Mouse (Mus musculus): Measurements from ENCODE around the gene Cfap100.

The Cfap100 gene

DNA sequence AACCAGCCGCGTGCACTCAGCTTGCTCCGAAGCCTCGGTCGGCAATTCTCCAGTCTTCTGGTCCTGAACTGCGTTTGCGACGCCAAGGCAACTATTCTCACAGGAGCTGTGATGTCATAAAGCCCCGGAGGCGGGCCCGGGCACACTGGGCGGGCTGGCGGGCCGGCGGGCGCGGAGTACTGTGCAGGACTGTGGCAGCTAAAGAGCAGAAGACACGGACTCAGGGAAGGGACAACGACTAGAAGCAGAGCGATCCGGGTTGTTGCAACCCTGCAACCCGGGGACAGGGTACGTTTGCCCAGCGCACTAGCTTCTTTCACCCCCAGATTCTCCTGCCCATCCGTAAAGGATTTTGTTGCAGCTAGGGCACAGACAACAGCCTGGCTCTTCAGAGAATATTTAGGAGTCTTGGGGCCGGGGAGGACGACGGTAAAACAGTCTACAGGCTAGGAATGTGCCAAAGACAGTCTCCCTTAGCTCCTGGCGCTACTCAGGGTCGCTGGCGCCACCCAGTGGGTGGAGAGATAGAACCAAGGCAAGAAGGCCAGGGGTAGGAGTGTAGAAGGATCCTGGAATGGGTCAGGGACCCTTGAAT lies at the start of gene Cfap100:
Gene Cfap100 (minus strand): TSS at position 418 of the 595 bp plus-strand sequence.
- DNase-seq: peak; percentile 76 to 78

DNA sequence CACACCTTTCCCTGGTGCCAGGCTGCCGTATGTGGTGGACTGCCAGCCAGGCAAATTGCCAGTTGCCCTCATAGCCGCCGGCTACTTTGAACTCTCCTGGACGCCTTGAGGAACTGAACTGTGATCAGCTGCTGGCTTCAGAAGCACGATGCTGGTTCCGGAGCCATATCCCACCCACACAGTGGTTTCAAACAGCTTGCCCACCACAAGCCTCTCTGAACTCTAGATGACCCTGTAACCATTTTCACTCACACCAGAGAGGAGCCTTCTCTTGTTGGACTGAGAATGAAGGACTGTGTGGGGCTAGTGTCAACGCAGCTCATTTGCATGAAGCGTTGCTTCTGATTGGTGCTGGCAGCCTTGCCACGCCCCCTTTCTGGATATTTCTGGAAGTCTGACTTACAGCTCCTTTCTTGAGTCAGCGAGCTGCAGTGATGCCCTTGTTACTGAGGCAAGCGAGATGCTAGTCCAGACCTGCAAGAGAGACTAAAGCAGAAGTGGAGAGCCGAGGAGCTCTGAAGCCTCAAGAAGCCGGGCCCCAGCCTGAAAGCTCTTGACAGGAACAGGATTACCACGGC lies 48.4 kb upstream of the Cfap100 start:
- DNase-seq: peak; percentile 39 to 40

DNA sequence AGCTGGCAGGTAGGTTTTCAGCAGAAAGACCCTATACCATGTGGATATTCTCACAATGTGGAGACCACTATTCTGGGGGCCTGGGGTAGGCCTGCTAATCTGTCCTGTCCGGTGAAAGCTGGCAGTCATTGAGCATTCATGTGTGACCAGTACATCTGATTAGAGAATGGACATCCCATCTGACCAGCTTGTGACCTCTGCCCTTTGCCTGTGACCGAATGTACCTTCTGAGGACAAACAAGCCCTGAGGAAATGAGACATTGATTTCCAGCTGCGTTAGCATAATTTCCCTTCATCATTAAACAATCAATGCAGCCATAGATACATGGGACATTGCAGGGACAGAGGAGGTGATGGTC lies 47.2 kb upstream of the Cfap100 start:
- no peak for DNase-seq

DNA sequence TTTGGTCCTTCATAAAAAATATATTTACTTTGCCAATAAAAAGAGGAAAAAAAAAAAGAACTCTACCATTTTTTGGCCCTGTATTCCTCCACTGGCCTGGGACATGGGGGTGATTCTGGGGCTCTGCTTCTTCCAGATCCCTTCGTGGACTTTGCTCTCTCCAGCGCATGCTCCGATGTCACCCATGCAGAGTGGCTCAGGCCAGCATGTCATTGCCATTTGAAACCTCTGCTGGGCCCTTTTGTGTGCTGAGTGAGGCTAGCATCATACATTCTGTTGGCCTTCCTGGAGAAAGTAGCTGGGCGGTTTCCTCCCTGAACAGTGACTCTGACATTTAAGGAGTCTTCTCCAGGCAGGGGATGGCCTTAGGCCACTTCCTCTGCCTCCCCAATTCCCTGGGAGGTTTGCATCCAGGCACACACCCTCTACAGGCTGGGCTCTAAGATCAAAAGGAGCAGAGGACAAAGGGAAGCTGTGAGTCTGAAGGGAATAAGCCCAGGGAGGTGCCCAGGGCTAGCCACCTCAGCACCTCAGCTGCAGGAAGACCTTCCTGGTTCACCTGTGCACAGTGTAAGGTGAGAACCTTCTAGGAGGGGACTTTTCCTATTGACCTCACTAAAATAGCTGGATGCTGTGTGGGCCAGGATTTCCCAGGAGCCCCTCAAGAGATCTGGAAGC lies 46.7 kb upstream of the Cfap100 start:
- no peak for DNase-seq

DNA sequence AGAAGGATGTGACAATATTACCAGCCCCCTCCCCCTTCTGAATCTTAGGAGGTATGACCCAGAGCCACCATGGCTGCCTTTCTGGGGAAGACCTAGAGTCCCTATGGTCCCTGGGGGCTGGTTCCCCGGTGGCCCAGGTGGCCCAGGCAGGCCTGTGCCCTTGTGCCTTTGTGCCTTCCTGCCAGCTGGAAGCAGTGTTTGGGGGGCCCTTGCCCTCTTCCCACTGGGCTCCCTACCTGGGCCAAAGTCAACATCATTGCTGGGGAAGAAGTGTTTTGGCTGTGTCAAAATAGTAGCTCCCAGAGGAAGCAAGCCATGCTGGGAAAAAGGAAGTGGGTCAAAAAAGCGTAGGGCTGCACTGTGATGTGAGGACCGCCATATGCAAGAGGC lies 45.8 kb upstream of the Cfap100 start:
- no peak for DNase-seq

DNA sequence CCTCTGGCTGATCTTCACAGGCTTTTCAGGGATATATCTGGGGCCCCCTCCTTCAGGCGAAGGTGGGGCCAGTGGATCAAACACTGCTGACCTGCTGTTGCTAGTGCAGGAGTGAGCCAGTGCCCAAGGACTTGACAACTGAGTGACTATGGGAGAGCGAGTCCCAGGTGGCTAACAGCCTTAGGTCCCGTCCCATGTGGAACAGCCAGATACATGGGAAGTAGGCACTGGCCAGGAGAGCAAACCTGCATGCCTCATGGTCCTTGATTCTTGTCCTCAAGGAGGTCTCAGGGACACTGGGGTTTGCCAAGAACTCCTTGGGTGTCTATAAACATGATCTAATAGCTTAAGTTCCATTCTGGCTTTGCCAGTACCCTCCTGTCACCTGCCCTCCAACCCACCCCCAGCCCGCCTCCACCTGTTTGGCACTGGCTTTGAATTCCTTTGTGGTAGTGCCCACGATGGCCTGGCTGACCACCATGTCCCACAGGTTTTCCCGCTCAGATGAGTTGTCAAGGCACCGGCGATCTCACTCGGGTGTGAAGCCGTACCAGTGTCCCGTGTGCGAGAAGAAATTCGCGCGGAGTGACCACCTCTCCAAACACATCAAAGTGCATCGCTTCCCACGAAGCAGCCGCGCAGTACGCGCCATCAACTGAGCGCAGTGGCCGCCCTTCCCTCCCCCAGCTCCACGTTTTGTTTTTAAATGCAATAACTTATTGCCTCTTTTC lies 45.2 kb upstream of the Cfap100 start:
- no peak for DNase-seq

DNA sequence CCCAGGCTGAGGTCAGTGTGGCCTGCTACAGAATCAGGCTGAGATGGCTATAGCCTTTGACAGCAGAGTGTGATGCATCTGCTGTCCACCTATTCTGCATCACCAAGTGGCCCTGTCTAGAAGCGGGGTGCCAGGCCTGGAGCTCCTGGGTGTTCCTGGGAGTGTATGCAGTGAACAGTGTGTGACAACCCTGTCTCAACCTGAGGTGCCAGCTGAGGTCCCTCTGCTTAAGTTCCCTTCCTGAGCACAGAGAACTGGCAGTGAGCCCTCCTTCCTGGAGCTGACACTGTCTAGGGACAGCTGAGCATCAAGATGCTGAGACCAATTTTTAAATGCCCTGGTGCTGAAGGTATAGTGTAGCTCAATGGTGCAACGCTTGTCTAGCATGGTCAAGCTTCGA lies 44.1 kb upstream of the Cfap100 start:
- no peak for DNase-seq

DNA sequence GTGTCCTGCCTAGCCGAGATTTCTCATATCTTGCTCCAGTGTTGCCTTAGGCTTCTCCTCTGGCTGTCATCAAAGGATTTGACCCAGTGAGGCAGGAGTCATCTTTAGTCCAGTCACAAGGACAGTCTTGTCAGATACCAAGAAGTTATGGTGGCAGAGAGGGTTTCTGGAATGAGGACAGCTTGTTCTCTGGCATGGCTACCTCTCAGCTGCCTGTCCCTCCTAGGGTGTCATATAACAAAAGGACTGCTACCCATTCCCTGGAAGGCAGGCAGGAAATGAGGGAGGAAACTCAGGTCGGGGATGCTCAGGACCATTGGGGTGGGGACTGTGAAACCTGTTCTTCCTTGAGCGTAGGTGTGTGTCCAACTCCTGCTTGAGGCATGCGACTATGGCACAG lies 43.5 kb upstream of the Cfap100 start:
- no peak for DNase-seq

DNA sequence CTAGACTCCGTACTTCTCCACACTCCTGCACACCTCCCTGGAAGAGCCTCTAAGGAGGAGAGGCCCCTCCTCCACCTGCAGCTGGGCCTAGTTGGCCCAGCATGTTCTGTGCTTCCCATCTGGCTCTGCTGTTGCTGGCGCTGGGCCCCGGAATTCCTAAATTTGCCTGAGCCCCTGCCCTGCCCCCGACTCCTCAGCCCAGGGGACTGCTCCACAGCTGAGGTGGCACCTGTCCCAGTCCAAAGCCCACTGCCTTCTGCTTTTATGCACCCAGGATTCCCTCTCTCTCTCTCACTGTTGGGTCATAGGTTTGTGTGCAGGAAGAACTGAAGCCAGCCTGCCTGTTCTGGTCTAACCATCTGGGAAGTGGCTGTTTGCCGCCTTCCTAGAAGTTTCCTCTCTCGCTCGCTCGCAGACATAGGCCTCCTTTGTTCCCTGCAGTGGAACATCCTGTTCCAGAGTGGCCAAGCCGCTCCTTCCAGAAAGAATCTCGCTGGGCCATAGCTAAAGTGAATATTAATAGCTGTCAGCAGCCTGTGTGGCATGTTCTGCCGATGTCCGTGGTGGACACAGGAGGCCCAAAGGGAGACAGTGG lies 42.4 kb upstream of the Cfap100 start:
- DNase-seq: peak in 1 of 2 experiments; percentile 43

DNA sequence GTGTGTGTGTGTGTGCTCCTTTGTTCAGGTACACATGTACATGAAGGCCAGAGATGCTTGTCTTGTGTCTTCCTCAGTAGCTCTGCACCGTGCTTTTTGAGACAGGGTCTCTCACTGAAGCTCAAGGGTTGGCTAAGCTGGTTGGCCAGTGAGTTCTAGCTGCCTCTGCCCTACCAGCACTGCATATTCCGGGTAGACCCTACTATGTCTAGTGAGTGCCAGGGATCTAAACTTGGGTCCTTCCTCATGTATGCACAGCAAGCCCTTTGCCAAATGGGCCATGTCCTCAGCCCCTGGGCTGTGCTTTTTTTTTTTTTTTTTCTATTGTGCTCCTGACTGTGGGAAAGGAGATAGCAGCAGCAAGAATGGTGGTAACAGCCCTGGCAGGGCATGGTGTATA lies 41.7 kb upstream of the Cfap100 start:
- DNase-seq: no peak

DNA sequence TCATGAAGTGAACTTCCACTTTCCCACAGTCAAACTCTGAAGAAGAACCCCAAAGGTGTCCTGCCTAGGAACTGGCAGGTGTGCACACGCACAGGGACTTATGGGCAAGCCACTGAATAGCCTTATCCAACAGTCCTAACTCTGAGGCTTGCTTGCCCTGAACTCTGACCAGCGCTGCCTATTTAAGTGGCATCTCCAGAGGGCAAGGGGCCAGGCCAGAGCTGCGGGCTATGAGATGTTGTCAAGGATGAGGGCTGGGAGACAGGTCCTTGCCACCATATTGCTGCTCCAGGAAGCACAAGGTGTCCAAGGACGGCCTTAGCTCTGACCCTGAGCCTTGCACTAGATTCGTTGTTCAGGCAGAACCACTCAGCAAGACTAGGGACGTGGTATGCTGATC lies 40.4 kb upstream of the Cfap100 start:
- DNase-seq: no peak

DNA sequence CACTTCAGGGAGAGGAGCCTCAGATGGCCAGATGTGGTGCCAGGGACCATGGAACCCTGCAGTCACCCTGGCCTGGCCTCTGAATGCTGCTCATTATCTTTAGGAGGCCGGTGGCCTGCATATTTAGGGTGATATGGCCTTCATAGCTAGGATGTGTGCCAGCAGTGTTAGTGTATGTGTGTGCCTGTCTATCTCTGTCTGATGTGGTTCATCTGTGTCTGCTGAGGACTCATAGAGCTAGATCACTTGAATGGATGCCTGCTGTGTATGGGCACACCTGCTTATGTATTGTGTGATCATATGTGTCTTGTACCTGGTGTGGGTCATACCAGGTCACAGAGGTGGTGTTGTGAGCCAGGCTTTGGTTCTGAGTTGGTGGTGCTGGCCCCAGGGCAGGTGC lies 39.6 kb upstream of the Cfap100 start:
- DNase-seq: no peak

DNA sequence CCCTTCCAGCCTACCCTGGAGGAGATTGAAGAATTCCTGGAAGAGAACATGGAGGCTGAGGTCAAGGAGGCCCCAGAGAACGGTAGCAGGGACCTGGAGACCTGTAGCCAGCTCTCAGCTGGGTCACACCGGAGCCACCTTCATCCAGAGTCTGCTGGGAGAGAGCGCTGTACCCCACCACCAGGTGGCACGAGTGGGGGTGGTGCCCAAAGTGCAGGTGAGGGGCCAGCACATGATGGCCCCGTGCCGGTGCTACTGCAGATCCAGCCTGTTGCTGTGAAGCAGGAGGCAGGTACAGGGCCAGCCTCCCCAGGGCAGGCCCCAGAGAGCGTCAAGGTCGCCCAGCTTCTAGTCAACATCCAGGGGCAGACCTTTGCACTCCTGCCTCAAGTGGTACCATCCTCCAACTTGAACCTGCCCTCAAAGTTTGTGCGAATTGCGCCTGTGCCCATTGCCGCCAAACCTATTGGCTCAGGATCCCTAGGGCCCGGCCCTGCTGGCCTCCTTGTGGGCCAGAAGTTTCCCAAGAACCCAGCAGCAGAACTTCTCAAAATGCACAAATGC lies 38.3 kb upstream of the Cfap100 start:
- DNase-seq: no peak

DNA sequence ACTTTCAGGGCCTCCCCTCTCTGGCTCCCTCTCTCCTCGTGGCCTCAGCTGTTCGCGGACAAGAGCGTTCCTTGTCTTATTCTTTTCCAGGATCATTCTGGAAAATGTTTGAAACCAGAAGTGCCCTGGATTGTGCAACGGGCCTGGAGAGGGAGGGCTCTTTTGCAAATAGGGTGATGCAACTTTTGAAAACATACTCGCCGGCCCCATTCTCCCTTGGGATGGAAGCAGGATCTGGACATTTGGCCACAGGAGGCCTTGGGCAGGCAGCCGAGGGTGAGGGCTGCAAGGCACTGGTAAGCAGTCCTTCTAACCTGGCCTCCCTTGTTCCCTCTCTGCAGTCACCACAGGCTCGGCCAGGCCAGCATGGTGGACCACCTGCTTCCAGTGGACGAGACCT lies 37.5 kb upstream of the Cfap100 start:
- DNase-seq: peak in 1 of 2 experiments; percentile 18

DNA sequence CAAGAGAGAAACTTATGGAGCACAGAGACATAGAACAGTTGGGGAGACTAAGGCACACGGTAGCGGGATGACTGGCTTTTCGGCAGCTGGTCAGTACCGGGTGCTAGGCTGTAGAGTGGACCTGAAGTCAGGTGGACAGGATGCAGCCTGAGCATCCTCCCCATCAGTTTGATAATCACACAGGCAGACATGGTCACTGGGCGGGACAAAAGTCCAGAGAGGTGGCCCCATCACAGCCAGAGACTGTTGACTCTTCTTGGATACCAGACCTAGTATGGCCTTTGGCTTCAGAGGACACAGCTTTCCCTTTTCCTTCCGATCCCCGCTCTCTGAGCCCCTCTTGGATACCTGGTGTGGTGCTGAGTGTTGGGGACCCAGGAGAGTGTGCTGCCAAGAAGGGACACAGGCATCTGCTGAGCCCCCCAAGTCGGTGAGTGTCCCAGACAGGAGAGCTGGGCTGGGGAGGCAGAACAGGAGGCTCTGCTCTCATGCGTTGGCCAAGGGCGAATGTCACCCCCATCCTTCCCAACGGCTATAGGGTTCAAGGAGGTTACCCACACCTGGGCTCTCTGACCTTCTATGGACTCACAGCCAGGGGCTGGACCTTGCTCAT lies 36.5 kb upstream of the Cfap100 start:
- DNase-seq: no peak

DNA sequence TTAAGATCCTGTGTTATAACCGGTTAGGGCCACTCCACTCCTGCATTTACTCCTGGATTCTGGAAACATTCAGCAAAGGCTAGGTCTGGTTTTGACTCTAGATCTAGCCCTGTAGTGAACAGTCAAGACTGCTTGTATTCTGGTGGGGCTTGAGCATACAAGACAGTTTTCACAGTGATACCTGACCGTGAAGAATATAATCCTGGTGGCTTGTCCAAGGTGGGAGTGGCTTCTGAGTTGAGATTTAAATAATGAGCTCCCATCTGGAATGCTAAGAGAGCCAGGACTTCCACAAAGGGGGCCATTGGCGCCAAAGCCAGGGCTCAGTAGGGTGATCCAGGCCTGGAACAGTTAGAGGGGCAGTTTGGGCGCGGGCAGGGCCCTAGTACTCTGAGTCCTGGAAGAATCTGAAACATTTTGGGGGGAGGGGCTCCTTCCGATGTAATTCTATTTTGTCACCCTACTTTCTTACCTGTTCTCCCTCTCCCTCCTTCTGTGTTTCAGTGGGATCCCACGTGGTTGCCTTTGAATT lies 35.4 kb upstream of the Cfap100 start:
- peak in 1 of 2 experiments; percentile 18 for DNase-seq

DNA sequence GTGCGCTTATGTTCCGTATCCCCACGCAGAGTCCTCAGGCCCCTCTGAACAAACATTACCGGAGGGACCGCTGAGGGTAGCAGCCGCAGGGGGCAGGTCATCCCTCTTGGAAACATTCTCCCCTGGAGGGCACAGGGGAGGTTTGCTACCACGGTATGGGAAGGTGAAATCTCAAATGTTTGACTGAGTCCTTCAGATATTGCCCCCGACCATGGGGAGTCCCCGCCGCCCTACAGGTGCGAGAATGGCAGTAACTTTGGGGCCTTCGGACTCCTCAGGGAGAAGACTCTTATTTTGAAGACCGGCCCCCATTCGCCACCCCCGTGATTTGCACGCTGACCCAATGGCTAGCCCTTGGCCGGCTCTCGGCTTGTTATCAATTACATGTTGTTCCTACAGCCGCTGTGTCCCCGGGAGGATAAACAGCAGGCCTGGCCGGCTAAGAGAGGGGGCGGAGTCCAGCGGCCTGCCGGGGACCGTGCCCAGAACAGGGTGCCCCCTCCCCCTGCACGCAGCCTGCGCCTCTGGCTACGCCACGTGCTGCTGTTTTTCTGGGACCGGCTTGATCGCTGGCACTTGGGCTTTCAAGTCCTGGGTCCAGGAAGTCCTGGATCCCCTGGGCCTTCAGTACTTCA lies 34.7 kb upstream of the Cfap100 start:
- peak; percentile 71 to 76 for DNase-seq

DNA sequence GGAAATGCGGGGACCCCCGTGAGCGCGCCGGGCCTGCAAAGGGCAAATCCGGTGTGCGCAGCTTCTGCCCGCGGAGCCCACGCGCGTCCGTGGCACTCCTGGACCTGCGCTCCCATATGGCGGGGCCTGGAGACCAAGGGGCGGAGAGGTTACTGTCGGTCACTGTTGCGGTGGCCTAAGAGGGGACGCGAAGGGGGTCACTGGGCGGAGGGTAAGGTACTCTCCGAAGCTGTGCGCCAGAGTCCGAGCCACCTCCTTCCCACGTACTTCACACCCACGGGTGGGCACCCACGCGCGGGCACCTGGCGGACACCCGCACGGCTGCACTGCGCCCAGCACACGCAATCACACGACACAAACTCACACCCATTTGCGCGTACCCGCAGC lies 34.2 kb upstream of the Cfap100 start:
- peak; percentile 39 to 56 for DNase-seq

DNA sequence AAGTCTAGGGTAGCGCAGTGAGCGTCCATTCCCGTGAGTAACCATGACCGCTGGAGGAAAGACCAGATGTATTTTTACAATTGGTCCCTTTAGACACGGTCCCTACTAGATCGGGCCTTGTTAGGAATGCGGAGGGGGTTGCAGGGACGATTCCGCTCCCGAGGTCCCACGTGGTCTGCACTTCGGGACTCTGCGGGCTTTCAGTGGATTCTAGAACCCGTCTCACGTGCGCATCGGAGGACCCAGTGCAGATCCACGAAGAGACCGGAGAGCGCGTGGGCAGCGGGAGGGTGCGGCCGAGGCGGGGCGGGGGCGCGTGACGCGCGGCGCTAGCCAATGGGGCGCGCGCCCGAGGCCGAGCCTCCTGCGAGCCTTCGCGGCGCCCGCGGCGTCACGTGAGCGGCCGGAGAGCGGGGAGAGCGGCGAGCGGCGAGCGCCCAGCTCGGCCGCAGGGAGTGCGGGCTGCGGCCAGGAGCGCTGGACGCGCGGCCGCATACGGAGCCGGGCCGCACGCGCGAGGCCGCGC lies 33.6 kb upstream of the Cfap100 start, which contains the start of gene Klf15:
Gene Klf15 (plus strand): TSS at position 396 of the 526 bp plus-strand sequence.
- peak; percentile 88 to 93 for DNase-seq

DNA sequence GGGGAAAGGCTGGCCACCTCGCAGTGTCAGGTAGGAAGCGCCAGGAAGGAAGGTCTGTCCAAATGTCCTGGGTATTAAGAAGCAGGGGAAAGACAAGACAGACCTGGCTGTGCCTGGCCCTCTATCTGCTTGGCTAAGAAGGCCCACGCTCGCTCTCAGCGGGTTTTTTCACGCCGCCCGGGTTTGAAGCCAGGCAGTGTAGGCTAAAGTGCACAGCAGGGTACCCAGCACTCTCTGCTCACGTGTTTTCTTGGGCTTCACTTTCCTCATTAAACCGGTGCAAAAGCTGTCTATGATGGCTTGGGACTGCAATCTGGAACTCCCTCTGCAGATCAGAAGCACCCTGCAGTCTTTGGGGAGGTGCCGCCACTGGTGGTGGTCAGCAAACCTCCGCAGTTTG lies 33.2 kb upstream of the Cfap100 start:
- peak; percentile 13 to 30 for DNase-seq

DNA sequence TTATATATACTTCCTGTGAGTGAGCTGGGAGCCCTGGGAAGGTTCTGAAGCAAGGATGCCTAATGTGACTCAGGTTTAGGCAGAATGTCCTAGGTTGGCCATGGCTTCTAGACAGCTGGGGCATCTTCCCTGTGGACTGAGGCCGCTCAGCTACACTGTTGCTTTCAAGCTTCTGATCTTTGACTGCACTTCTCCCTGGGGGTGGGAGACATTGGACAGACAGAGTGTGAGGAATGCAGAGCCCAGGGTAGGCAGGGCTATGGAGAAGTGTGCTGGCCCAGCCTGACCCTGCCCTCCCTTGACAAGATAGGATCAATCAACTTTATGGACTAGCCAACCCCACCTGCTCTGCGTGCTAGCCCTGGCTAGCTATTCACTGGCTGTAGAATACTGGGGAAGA lies 32.6 kb upstream of the Cfap100 start:
- DNase-seq: no peak

DNA sequence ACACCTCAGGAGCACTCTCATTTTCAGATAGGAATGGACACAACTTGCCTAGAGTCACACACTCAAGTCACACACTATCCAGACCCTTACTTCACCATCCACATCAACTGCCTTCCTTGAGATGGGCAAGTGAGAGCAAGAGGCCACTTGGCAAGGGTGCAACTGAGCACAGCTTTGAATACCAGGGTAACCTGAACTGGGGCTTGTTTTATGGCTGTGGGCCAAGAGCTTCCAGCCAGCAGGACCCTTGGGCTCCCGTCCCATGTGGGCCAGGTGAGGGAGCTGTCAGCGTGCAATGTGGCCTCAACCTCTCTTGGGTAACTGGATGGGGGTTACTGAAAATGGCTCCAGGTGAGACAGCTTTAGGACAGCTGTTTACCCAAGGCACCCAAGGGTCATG lies 28.8 kb upstream of the Cfap100 start:
- DNase-seq: no peak

Data from cerebellum, adult 18-20 months (tissue).